Mouse (Mus musculus) liver, embryonic 14.5 days (tissue): ENCODE measurements around the gene Stard9.

Source experiments
- CTCF ChIP-seq: IDR thresholded peaks from 2 replicates; pipeline ENCODE4 v1.5.1; 2016; ENCODE audit warnings: antibody characterized with exemption, low read depth, control low read depth
- EP300 ChIP-seq: IDR thresholded peaks from 2 replicates; pipeline ENCODE4 v1.6.1; 2016; ENCODE audit warnings: antibody characterized with exemption, low read depth

GRCm38 (mm10) chr2:120616279-120617163 lies 12.4 kb upstream of the Stard9 start:
- TF ChIP-seq CTCF (no peak), EP300 (no peak)
